Comparison of ENCODE assay signal across 8 mouse cellular contexts in the genomic region with DNA sequence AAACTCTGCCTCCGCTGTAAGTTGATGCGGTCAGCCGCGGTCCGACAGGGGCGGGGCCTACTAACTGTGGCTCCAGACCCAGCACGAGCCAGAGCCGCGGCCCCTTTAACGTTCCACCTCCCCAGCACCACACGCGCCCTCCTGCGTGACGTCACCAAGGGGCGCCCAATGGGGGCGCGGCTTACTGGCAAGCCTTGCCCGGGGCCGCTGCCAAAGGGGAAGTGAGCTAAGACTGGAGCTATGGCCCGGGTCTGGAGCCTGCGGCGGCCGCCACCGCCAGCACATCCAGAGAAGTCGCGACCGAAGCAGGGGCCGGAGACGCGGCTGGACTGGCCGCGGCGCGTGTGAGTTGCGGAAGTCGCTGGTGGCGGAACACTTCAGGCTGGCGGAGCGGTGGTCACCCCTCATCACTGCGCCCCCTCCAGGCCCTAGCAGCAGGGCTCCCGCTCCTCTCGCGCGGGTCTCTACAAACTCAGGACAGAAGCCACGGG. TPM values are rescaled to one million over a fixed set of nuclear protein-coding genes. Genes with fewer than 3 reads are reported as not detected.
A peak's percentile ranks its signal among the peaks of the same experiment; 100 is the strongest.
DNase-seq lines count a peak whose midpoint lies in the region; ATAC-seq and TF ChIP-seq lines count a peak whose summit lies in the region.

A gene (plus strand): TSS at position 194 of the 491 bp plus-strand sequence.

- TF ChIP-seq RAD21 in CH12.LX (IDR thresholded peaks at IDR 0.05; ENCODE audit: low read depth, low read length), result no peak

- peak within 1 kb of the TSS; percentile 69 to 99 (median 89) for H3K4me3 ChIP-seq in CH12.LX (replicated peaks in 1 of 3; ENCODE audit: low read depth in 2 of 3, low read length in 2 of 3, poor library complexity in 1 of 3)
- peak within 1 kb of the TSS; percentile 75 for H3K4me3 ChIP-seq in forebrain, embryonic 11.5 days (ENCODE audit: low read depth, low read length)
- H3K4me3 ChIP-seq in heart, embryonic 16.5 days (ENCODE audit: low read length), result peak within 1 kb of the TSS; percentile 88
- peak within 1 kb of the TSS; percentile 80 for H3K4me3 ChIP-seq in liver, embryonic 15.5 days (replicated peaks)
- H3K4me3 ChIP-seq in neural tube, embryonic 12.5 days, result peak within 1 kb of the TSS; percentile 80

- H3K79me2 ChIP-seq in CH12.LX (replicated peaks; ENCODE audit: control insufficient read depth, extremely low read depth, insufficient read depth, poor library complexity, severe bottlenecking), result peaks cover 21% of the 10 kb centered on the region

- WGBS in forebrain, embryonic 11.5 days, result 0% methylated on average over 45 of the region's 45 CpGs
- WGBS in heart, embryonic 16.5 days, result under 1% methylated on average over 45 of the region's 45 CpGs
- under 1% methylated on average over 45 of the region's 45 CpGs for WGBS in liver, embryonic 15.5 days (ENCODE audit: insufficient replicate concordance)
- WGBS in neural tube, embryonic 12.5 days, result under 1% methylated on average over 45 of the region's 45 CpGs

- TF ChIP-seq POLR2A in CH12.LX (IDR thresholded peaks at IDR 0.05; ENCODE audit: low read depth, low read length), result peak; percentile 90

- peak within 1 kb of the TSS; percentile 89 for H3K4me2 ChIP-seq in CH12.LX (ENCODE audit: insufficient read depth, low read depth, poor library complexity, severe bottlenecking)
- peak within 1 kb of the TSS; percentile 58 for H3K4me2 ChIP-seq in forebrain, embryonic 11.5 days (ENCODE audit: low read depth, low read length, severe bottlenecking)
- H3K4me2 ChIP-seq in heart, embryonic 16.5 days (ENCODE audit: low read depth, low read length), result peak within 1 kb of the TSS; percentile 90
- H3K4me2 ChIP-seq in liver, embryonic 15.5 days, result peak within 1 kb of the TSS; percentile 82
- H3K4me2 ChIP-seq in neural tube, embryonic 12.5 days (replicated peaks), result peak within 1 kb of the TSS; percentile 83

- peak in 1 of 2 experiments; percentile 51; a peak in 2 of 4 replicates for TF ChIP-seq CTCF in CH12.LX (conservative IDR thresholded peaks at IDR 0.05 in 1 of 2, IDR thresholded peaks at IDR 0.05 in 1 of 2; ENCODE audit: low read depth in 2 of 2, low read length in 2 of 2)

- DNase-seq in CH12.LX (ENCODE audit: extremely low read depth), result peak; percentile 98
- peak; percentile 96 for DNase-seq in c-Kit-positive CD71-positive TER-119-negative erythroid progenitor cells, embryonic 14.5 days (ENCODE audit: low read depth)
- peak; percentile 99 for DNase-seq in forebrain, embryonic 11.5 days (ENCODE audit: low spot score)
- DNase-seq in kidney, postnatal 36 days, result peak; percentile 99
- DNase-seq in telencephalon, adult 2 months (ENCODE audit: low read depth, low spot score), result peak; percentile 91

- peaks cover 3 to 35% of the 10 kb centered on the region in 2 experiments; a peak in 3 of 4 replicates for H3K4me1 ChIP-seq in CH12.LX (ENCODE audit: control insufficient read depth in 1 of 2, insufficient read depth in 2 of 2)
- peaks cover 6% of the 10 kb centered on the region for H3K4me1 ChIP-seq in forebrain, embryonic 11.5 days (replicated peaks; ENCODE audit: control insufficient read depth, insufficient read depth, low read length)
- H3K4me1 ChIP-seq in heart, embryonic 16.5 days (ENCODE audit: control insufficient read depth, insufficient read depth, low read length), result peaks cover 14% of the 10 kb centered on the region
- H3K4me1 ChIP-seq in liver, embryonic 15.5 days (replicated peaks), result peaks cover 27% of the 10 kb centered on the region
- H3K4me1 ChIP-seq in neural tube, embryonic 12.5 days, result peaks cover 17% of the 10 kb centered on the region

- ATAC-seq in forebrain, embryonic 11.5 days (replicated peaks; ENCODE audit: low FRiP score), result peak; percentile 100
- ATAC-seq in heart, embryonic 16.5 days (replicated peaks; ENCODE audit: extremely low read depth, insufficient read depth, low FRiP score), result peak; percentile 100
- ATAC-seq in liver, embryonic 15.5 days (ENCODE audit: insufficient read depth), result peak; percentile 100
- peak; percentile 100 for ATAC-seq in neural tube, embryonic 12.5 days (ENCODE audit: low FRiP score, low read depth)

- no peaks in the 10 kb centered on the region for H3K9me3 ChIP-seq in CH12.LX (replicated peaks; ENCODE audit: low read length)
- H3K9me3 ChIP-seq in forebrain, embryonic 11.5 days (ENCODE audit: control insufficient read depth, low read length), result no peaks in the 10 kb centered on the region
- H3K9me3 ChIP-seq in heart, embryonic 16.5 days (replicated peaks; ENCODE audit: control insufficient read depth, low read length), result no peaks in the 10 kb centered on the region
- no peaks in the 10 kb centered on the region for H3K9me3 ChIP-seq in liver, embryonic 15.5 days (replicated peaks)
- H3K9me3 ChIP-seq in neural tube, embryonic 12.5 days, result no peaks in the 10 kb centered on the region

- peak within 1 kb of the TSS; percentile 91 for H3K9ac ChIP-seq in CH12.LX (ENCODE audit: insufficient read depth, low read depth)
- H3K9ac ChIP-seq in forebrain, embryonic 11.5 days (ENCODE audit: low read length), result peak within 1 kb of the TSS; percentile 82
- peak within 1 kb of the TSS; percentile 84 for H3K9ac ChIP-seq in heart, embryonic 16.5 days (ENCODE audit: low read length)
- peak within 1 kb of the TSS; percentile 86 for H3K9ac ChIP-seq in liver, embryonic 15.5 days
- peak within 1 kb of the TSS; percentile 74 for H3K9ac ChIP-seq in neural tube, embryonic 12.5 days

- H3K36me3 ChIP-seq in CH12.LX (replicated peaks in 1 of 2; ENCODE audit: control insufficient read depth in 1 of 2, insufficient read depth in 1 of 2, low read length in 1 of 2), result peaks cover 18 to 24% of the 10 kb centered on the region in 2 experiments
- peaks cover 7% of the 10 kb centered on the region; the same call in 1 of the 2 replicates for H3K36me3 ChIP-seq in forebrain, embryonic 11.5 days (ENCODE audit: control insufficient read depth, insufficient read depth, low read length)
- peaks cover 13% of the 10 kb centered on the region for H3K36me3 ChIP-seq in heart, embryonic 16.5 days (ENCODE audit: control insufficient read depth, insufficient read depth)
- H3K36me3 ChIP-seq in liver, embryonic 15.5 days (replicated peaks), result peaks cover 24% of the 10 kb centered on the region
- peaks cover 23% of the 10 kb centered on the region for H3K36me3 ChIP-seq in neural tube, embryonic 12.5 days

- in situ Hi-C loops in CH12.LX (cut with MboI; ENCODE audit: low pct_ligation_motif_present, low pct_unique_long_range_greater_than_20kb, low sequenced_read_pairs), result loop anchor here (10.0 kb wide), 2 partner anchors 157 to 217 kb away; a partner anchor contains a TSS

- TF ChIP-seq EP300 in CH12.LX (IDR thresholded peaks at IDR 0.05; ENCODE audit: low read length), result no peak

- dilution Hi-C loops in CH12.LX (cut with MboI; ENCODE audit: extremely low pct_ligation_motif_present, extremely low pct_unique_long_range_greater_than_20kb, low sequenced_read_pairs), result no loop called here

- peak within 1 kb of the TSS; percentile 55 for H3K27ac ChIP-seq in CH12.LX (ENCODE audit: insufficient read depth, low read depth)
- peak within 1 kb of the TSS; percentile 72 for H3K27ac ChIP-seq in forebrain, embryonic 11.5 days (ENCODE audit: low read depth, low read length)
- H3K27ac ChIP-seq in heart, embryonic 16.5 days (ENCODE audit: low read length), result peak within 1 kb of the TSS; percentile 91
- peak within 1 kb of the TSS; percentile 74 for H3K27ac ChIP-seq in liver, embryonic 15.5 days (replicated peaks)
- H3K27ac ChIP-seq in neural tube, embryonic 12.5 days, result peak within 1 kb of the TSS; percentile 50; the same call in 1 of the 2 replicates

- peaks cover 18% of the 10 kb centered on the region for H3K27me3 ChIP-seq in CH12.LX (replicated peaks)
- no peaks in the 10 kb centered on the region for H3K27me3 ChIP-seq in forebrain, embryonic 11.5 days (ENCODE audit: control insufficient read depth, insufficient read depth, low read length)
- peaks cover 4% of the 10 kb centered on the region; the same call in 1 of the 2 replicates for H3K27me3 ChIP-seq in heart, embryonic 16.5 days (ENCODE audit: control insufficient read depth, insufficient read depth, low read length)
- no peaks in the 10 kb centered on the region for H3K27me3 ChIP-seq in liver, embryonic 15.5 days
- H3K27me3 ChIP-seq in neural tube, embryonic 12.5 days (replicated peaks), result no peaks in the 10 kb centered on the region

TF ChIP-seq in CH12.LX, 34 proteins besides CTCF, POLR2A, EP300 and RAD21 (continues in another document):
- TF ChIP-seq NELFE (IDR thresholded peaks at IDR 0.05; ENCODE audit: low read depth, low read length), result peak; percentile 84
- peak; percentile 89 for TF ChIP-seq BHLHE40 (IDR thresholded peaks at IDR 0.05; ENCODE audit: low read depth, low read length)
- peak; percentile 39; the same call in 1 of the 2 replicates for TF ChIP-seq ETS1 (conservative IDR thresholded peaks at IDR 0.05; ENCODE audit: low read depth, low read length)
- TF ChIP-seq MAZ (IDR thresholded peaks at IDR 0.05; ENCODE audit: low read depth, low read length), result peak; percentile 49; the same call in 1 of the 2 replicates
- no peak for TF ChIP-seq USF2 (conservative IDR thresholded peaks at IDR 0.05; ENCODE audit: low read depth, low read length)
- 0 out of 2 replicates have a peak, but pooled peaks have one; percentile 31 for TF ChIP-seq POLR2AphosphoS2 (IDR thresholded peaks at IDR 0.05; ENCODE audit: low read depth, low read length)
- TF ChIP-seq UBTF (IDR thresholded peaks at IDR 0.05; ENCODE audit: low read depth, low read length), result peak; percentile 77; the same call in 1 of the 2 replicates
- TF ChIP-seq TCF12 (IDR thresholded peaks at IDR 0.05; ENCODE audit: low read depth, low read length), result peak; percentile 82
- TF ChIP-seq MAX (IDR thresholded peaks at IDR 0.05; ENCODE audit: low read length), result no peak
- TF ChIP-seq MYC (IDR thresholded peaks at IDR 0.05; ENCODE audit: low read depth, low read length), result peak; percentile 37; the same call in 1 of the 2 replicates
- TF ChIP-seq CHD2 (IDR thresholded peaks at IDR 0.05; ENCODE audit: low read length), result peak; percentile 57; the same call in 1 of the 2 replicates
- peak; percentile 94 for TF ChIP-seq SIN3A (IDR thresholded peaks at IDR 0.05; ENCODE audit: low read length)
- no peak for TF ChIP-seq JUND (conservative IDR thresholded peaks at IDR 0.05; ENCODE audit: low read depth, low read length)
- peak; percentile 57 for TF ChIP-seq IRF4 (IDR thresholded peaks at IDR 0.05; ENCODE audit: low read depth, low read length)
- TF ChIP-seq HCFC1 (IDR thresholded peaks at IDR 0.05; ENCODE audit: low read depth, low read length), result peak; percentile 88

RNA-seq across cellular contexts. Expression of the gene that starts here (rescaled TPM):
- total RNA-seq in CH12.LX (2012; rRNA removed), result 12.3 and 12.9 TPM in 2 replicates
- 12.4 and 13.5 TPM in 2 replicates for total RNA-seq in CH12.LX (2014; rRNA removed)
- 18.3 and 23.0 TPM in 2 replicates for polyA plus RNA-seq in CH12.LX (2012; ENCODE audit: insufficient read length, low read depth)
- polyA plus RNA-seq in forebrain, embryonic 11.5 days (2014; fragmentation: Nextera tagmentation; extraction: Ambion mirVana), result 43.5 and 46.1 TPM in 2 replicates
- 23.6 and 25.1 TPM in 2 replicates for polyA plus RNA-seq in heart, embryonic 16.5 days (2015; fragmentation: Nextera tagmentation; extraction: Ambion mirVana)
- polyA plus RNA-seq in liver, embryonic 15.5 days (2015; fragmentation: Nextera tagmentation; extraction: Ambion mirVana), result 10.3 and 10.7 TPM in 2 replicates
- 23.5 and 27.8 TPM in 2 replicates for polyA plus RNA-seq in neural tube, embryonic 12.5 days (2016; fragmentation: Nextera tagmentation; extraction: Ambion mirVana)

Comparison
In these comparisons a context has a peak if more than half of its experiments do, and no peak if none do; other contexts are left out.
1. Peak in every context shown above with its lines: DNase-seq, ATAC-seq, H3K4me3 ChIP-seq and H3K27ac ChIP-seq.